Mouse (Mus musculus): Measurements from ENCODE around the gene Ccdc154. TPM values are rescaled to one million over a fixed set of nuclear protein-coding genes. Genes with fewer than 3 reads are reported as not detected.
A peak's percentile ranks its signal among the peaks of the same experiment; 100 is the strongest.

Gene Ccdc154
- polyA plus RNA-seq, 1 experiment from 2014 or later = not detected

DNA sequence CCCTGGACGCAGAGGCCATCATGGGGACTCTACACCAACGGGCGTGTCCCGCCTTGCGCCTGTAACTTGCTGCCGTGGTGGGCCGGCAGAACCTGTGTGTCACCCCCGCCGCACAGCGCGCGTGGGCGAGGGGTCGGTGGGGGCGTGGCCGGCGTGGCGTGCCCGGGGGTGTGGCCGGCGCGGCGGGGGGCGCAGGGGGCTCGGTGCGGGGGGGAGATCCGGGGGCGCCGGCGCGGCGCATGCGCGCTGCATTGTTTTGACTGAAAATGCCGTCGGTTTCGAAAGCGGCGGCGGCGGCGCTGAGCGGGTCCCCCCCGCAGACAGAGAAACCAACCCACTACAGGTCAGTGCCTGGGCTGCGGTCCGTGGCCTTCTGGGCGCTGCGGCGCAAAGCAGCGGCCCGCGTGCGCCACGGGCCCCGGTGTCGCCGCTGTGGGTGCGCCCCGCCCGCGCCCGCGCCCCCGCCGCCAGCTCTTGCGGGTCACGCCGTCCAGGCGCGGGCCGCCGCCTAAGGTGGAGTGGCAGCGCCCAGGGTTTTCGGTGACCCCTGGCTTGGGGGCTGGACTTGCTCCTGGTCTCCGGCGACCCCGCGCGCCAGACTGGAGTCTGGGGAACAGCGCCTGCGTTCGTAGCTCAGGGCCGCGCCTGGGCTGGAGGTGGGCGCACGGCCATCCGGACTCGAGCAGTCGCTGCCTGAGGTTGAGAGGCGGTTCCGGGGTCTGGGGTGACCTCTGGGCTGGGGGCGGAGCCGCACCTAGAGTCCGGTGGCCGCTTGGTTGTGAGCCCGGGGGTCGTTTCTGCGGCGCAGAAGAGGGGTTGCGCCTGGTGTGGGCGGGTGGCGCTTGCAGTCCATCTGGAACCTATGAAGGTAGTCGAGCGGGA is 26.1 kb downstream of the Ccdc154 start, which contains the start of gene Unkl:
Gene Unkl, plus strand, starts transcription at position 248 of the 882 bp plus-strand sequence.
- under 1% methylated on average over 103 of the region's 104 CpGs for WGBS
- peak within 1 kb of the TSS; percentile 82 for H3K9ac ChIP-seq
- ATAC-seq (ENCODE audit: low FRiP score, low read depth) = peak; percentile 35

DNA sequence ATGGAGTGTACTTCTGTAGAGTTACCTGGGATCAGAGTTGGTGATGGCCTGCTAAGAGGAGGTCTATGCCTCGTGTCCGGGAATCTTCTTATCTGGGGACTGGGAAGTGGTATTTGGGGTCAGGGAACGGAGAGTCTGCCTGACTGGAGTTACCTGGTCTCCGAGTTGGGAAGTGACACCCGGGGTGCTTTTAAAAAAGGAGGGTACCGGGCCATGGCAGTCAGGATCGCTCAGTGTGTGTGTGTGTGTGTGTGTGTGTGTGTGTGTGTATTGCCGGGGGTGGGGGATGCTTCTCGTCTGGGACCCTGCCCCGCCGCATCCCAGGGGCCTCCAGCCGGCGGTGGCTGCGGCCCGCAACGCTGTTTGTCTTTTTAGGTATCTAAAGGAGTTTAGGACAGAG is 26.8 kb downstream of the Ccdc154 start:
- Histone ChIP-seq H3K9ac (peak overlapping the region; percentile 82), H3K27me3 (replicated peaks) (no peaks in the 10 kb centered on the region), H3K9me3 (no peaks in the 10 kb centered on the region), H3K4me3 (peak overlapping the region; percentile 98), H3K36me3 (peaks cover 8% of the 10 kb centered on the region; the same call in 1 of the 2 replicates), H3K27ac (no peak overlapping the region), H3K4me2 (replicated peaks) (peak overlapping the region; percentile 86), H3K4me1 (peaks cover 25% of the 10 kb centered on the region)
- ATAC-seq (ENCODE audit: low FRiP score, low read depth) = no peak
- WGBS = 5% methylated on average over 15 of the region's 16 CpGs

More for the DNA sequence above, 26.1 kb downstream of the Ccdc154 start, which contains the start of gene Unkl:
- peak within 1 kb of the TSS; percentile 98 for H3K4me3 ChIP-seq
- peaks cover 8% of the 10 kb centered on the region; the same call in 1 of the 2 replicates for H3K36me3 ChIP-seq
- peak within 1 kb of the TSS; percentile 86 for H3K4me2 ChIP-seq (replicated peaks)
- H3K4me1 ChIP-seq = peaks cover 26% of the 10 kb centered on the region
- H3K27me3 ChIP-seq (replicated peaks) = no peaks in the 10 kb centered on the region
- no peaks in the 10 kb centered on the region for H3K9me3 ChIP-seq
- H3K27ac ChIP-seq = no peak within 1 kb of the TSS

DNA sequence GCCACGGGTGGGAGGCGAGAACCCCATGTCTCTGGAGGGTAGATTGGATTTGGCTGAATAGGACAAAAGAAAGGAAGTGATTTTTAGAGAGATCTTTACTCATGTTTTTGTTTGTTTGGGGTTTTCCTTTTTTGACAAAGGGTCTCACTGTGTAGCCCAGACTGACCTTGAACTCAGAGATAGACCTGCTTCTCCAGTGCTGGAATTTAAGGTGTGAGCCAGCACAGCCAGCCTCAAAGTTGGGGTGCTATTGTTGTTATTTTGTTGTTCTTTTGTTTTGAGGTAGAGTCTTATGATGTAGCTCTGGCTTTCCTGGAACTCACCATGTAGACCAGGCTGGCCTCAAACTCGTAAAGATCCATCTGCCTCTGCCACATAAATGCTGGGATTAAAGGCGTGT is 40.1 kb downstream of the Ccdc154 start:
- no peak overlapping the region for H3K9ac ChIP-seq
- no peaks in the 10 kb centered on the region for H3K9me3 ChIP-seq
- ATAC-seq (ENCODE audit: low FRiP score, low read depth) = no peak
- H3K4me1 ChIP-seq = no peaks in the 10 kb centered on the region
- WGBS = 96% methylated on average over 4 of the region's 4 CpGs
- peaks cover 52% of the 10 kb centered on the region for H3K36me3 ChIP-seq
- H3K27me3 ChIP-seq (replicated peaks) = no peaks in the 10 kb centered on the region
- H3K4me3 ChIP-seq = no peak overlapping the region
- H3K27ac ChIP-seq = no peak overlapping the region
- no peak overlapping the region for H3K4me2 ChIP-seq (replicated peaks)

GRCm38 (mm10) chr17:25210006-25210405 is 47.7 kb downstream of the Ccdc154 start:
- Histone ChIP-seq H3K4me2 (replicated peaks) (no peak overlapping the region), H3K9me3 (no peaks in the 10 kb centered on the region), H3K27me3 (replicated peaks) (no peaks in the 10 kb centered on the region), H3K36me3 (peaks cover 89% of the 10 kb centered on the region), H3K4me3 (no peak overlapping the region), H3K4me1 (no peaks in the 10 kb centered on the region), H3K9ac (no peak overlapping the region), H3K27ac (no peak overlapping the region)
- ATAC-seq (ENCODE audit: low FRiP score, low read depth) = no peak
- 94% methylated on average over 4 of the region's 4 CpGs for WGBS

GRCm38 (mm10) chr17:25210680-25211466 is 48.6 kb downstream of the Ccdc154 start:
- Histone ChIP-seq H3K4me2 (replicated peaks) (no peak overlapping the region), H3K9me3 (no peaks in the 10 kb centered on the region), H3K4me3 (no peak overlapping the region), H3K36me3 (peaks cover 86% of the 10 kb centered on the region), H3K27ac (no peak overlapping the region), H3K27me3 (replicated peaks) (no peaks in the 10 kb centered on the region), H3K4me1 (no peaks in the 10 kb centered on the region), H3K9ac (no peak overlapping the region)
- no peak for ATAC-seq (ENCODE audit: low FRiP score, low read depth)
- 90% methylated on average over 15 of the region's 15 CpGs for WGBS

DNA sequence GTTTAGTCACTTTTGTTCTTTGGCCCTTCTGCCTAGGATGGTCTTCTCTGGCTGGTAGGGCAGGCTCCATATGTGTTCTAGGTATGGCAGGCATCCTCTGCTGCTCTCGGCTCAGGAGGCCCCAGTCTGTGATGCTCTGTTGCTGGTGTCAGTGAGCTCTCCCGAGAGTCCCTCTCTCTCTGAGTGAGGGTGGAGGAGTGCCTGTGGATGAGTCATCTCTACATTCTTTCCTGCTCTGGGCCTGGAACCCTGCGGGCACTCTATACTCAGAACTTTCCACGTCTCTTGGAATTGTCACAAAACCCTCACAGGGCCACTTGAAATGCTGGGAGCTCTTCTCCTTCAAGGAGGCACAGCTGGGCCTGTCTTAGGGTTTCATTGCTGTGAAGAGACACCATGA is 49.4 kb downstream of the Ccdc154 start:
- no peaks in the 10 kb centered on the region for H3K4me1 ChIP-seq
- WGBS = 93% methylated on average over 4 of the region's 4 CpGs
- no peak overlapping the region for H3K27ac ChIP-seq
- H3K9me3 ChIP-seq = no peaks in the 10 kb centered on the region
- H3K4me2 ChIP-seq (replicated peaks) = no peak overlapping the region
- peaks cover 82% of the 10 kb centered on the region for H3K36me3 ChIP-seq
- H3K4me3 ChIP-seq = no peak overlapping the region
- H3K9ac ChIP-seq = no peak overlapping the region
- ATAC-seq (ENCODE audit: low FRiP score, low read depth) = no peak
- no peaks in the 10 kb centered on the region for H3K27me3 ChIP-seq (replicated peaks)

DNA sequence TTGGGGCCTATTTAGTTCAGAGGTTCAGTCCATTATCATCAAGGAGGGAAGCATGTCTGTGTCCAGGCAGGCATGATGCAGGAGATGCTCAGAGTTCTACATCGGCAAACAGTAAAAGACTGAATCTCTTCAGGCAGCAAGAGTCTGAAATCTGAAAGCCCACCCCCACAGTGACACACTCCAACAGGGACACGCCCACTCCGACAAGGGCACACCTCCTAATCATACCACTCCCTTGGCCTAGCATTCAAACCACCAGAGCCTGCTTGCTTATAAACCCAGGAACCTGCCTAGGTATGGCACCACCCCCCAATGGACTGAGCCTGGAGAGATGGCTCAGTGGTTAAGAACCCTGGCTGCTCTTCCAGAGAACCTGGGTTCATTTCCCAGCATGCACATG is 53.2 kb downstream of the Ccdc154 start:
- ATAC-seq (ENCODE audit: low FRiP score, low read depth) = no peak
- no peak overlapping the region for H3K4me2 ChIP-seq (replicated peaks)
- H3K36me3 ChIP-seq = peaks cover 61% of the 10 kb centered on the region
- H3K27ac ChIP-seq = no peak overlapping the region
- no peak overlapping the region for H3K4me3 ChIP-seq
- WGBS = 79% methylated on average over 3 of the region's 3 CpGs
- no peaks in the 10 kb centered on the region for H3K9me3 ChIP-seq
- no peak overlapping the region for H3K9ac ChIP-seq
- no peaks in the 10 kb centered on the region for H3K27me3 ChIP-seq (replicated peaks)
- no peaks in the 10 kb centered on the region for H3K4me1 ChIP-seq

- H3K36me3 ChIP-seq = peaks cover 28% of the 10 kb centered on the region
- no peak overlapping the region for H3K27ac ChIP-seq
- H3K4me3 ChIP-seq = no peak overlapping the region
- no peaks in the 10 kb centered on the region for H3K9me3 ChIP-seq
- H3K4me1 ChIP-seq = peaks cover 11% of the 10 kb centered on the region; the same call in 1 of the 2 replicates
- H3K9ac ChIP-seq = no peak overlapping the region
- H3K4me2 ChIP-seq (replicated peaks) = no peak overlapping the region
- 92% methylated on average over 9 of the region's 9 CpGs for WGBS
- ATAC-seq (ENCODE audit: low FRiP score, low read depth) = no peak
- no peaks in the 10 kb centered on the region for H3K27me3 ChIP-seq (replicated peaks)
Measured at GRCm38 (mm10) chr17:25218967-25219366, 56.7 kb downstream of the Ccdc154 start.

- H3K4me3 ChIP-seq = no peak overlapping the region
Measured at GRCm38 (mm10) chr17:25219492-25220295, 57.4 kb downstream of the Ccdc154 start.

GRCm38 (mm10) chr17:25220746-25221145 is 58.5 kb downstream of the Ccdc154 start:
- Histone ChIP-seq H3K9ac (no peak overlapping the region), H3K27me3 (replicated peaks) (no peaks in the 10 kb centered on the region), H3K36me3 (peaks cover 11% of the 10 kb centered on the region; the same call in 1 of the 2 replicates), H3K4me3 (no peak overlapping the region), H3K4me1 (peaks cover 11% of the 10 kb centered on the region; the same call in 1 of the 2 replicates), H3K9me3 (no peaks in the 10 kb centered on the region), H3K4me2 (replicated peaks) (no peak overlapping the region), H3K27ac (no peak overlapping the region)
- no peak for ATAC-seq (ENCODE audit: low FRiP score, low read depth)
- WGBS = 89% methylated on average over 1 of the region's 1 CpGs

More at GRCm38 (mm10) chr17:25219492-25220295, 57.4 kb downstream of the Ccdc154 start:
- H3K4me2 ChIP-seq (replicated peaks) = no peak overlapping the region
- H3K9me3 ChIP-seq = no peaks in the 10 kb centered on the region
- no peak for ATAC-seq (ENCODE audit: low FRiP score, low read depth)
- no peaks in the 10 kb centered on the region for H3K27me3 ChIP-seq (replicated peaks)
- H3K4me1 ChIP-seq = peaks cover 11% of the 10 kb centered on the region; the same call in 1 of the 2 replicates
- peaks cover 21% of the 10 kb centered on the region for H3K36me3 ChIP-seq
- H3K27ac ChIP-seq = no peak overlapping the region
- no peak overlapping the region for H3K9ac ChIP-seq
- WGBS = 92% methylated on average over 15 of the region's 15 CpGs

Data from neural tube, embryonic 12.5 days (tissue).